Mouse (Mus musculus) limb, embryonic 15.5 days (tissue): ENCODE data around the gene Ctf2. TPM values are rescaled to one million over a fixed set of nuclear protein-coding genes. Genes with fewer than 3 reads are reported as not detected.
"Not testable (repeated sequence)": the region's sequence is repeated elsewhere in the genome, so short reads cannot be mapped to it uniquely, and the experiment has no call there.

Experiments used
- ATAC-seq: fragments of 200-750 bp; cut with Nextera tagmentation; 2 replicates; pipeline ENCODE4 v1.8.0; 2017; ENCODE audit warnings: low read depth, moderate TSS enrichment; ENCODE audit not compliant: insufficient number of reproducible peaks, low FRiP score, low TSS enrichment
- H3K27ac ChIP-seq: fragments of 300-500 bp; sonication (generic); 2 replicates; pipeline ENCODE4 v1.5.1; 2015; ENCODE audit warnings: moderate library complexity, mild to moderate bottlenecking, inconsistent platforms
- H3K27me3 ChIP-seq: fragments of 300-500 bp; sonication (generic); 2 replicates; pipeline ENCODE4 v1.6.1; 2015; ENCODE audit warnings: inconsistent platforms
- H3K36me3 ChIP-seq: fragments of 300-500 bp; sonication (generic); 2 replicates; pipeline ENCODE4 v1.6.1; 2015; ENCODE audit warnings: inconsistent platforms
- H3K4me1 ChIP-seq: fragments of 300-500 bp; sonication (generic); 2 replicates; pipeline ENCODE4 v1.6.1; 2015; ENCODE audit warnings: inconsistent platforms
- H3K4me2 ChIP-seq: fragments of 300-500 bp; sonication (generic); 2 replicates; pipeline ENCODE4 v1.6.1; 2015; ENCODE audit warnings: mild to moderate bottlenecking, inconsistent platforms
- H3K4me3 ChIP-seq: fragments of 300-500 bp; sonication (generic); 2 replicates; pipeline ENCODE4 v1.5.1; 2015; ENCODE audit warnings: mild to moderate bottlenecking, inconsistent platforms
- H3K9ac ChIP-seq: fragments of 300-500 bp; sonication (generic); 2 replicates; pipeline ENCODE4 v1.6.1; 2015; ENCODE audit warnings: inconsistent platforms
- H3K9me3 ChIP-seq: fragments of 300-500 bp; sonication (generic); 2 replicates; pipeline ENCODE4 v1.6.1; 2016; ENCODE audit warnings: inconsistent platforms
- WGBS: fragments of 180-500 bp; shearing (Covaris S2); methylation state at CpG from one replicate; pipeline ENCODE4 v1.1.7; 2015; 5-methylcytosine and 5-hydroxymethylcytosine counted together
- polyA plus RNA-seq: library from polyadenylated mRNA; unstranded; fragments of >200 nt; fragmentation: Nextera tagmentation; extraction: Ambion mirVana; gene quantifications from 2 replicates; pipeline ENCODE4 v1.2.1, GENCODE M21; 2015

Ctf2 gene
- polyA plus RNA-seq, 1 experiment from 2014 or later = 0.44 TPM

GRCm38 (mm10) chr7:127708207-127709078 is 23.5 kb downstream of the Ctf2 start, which contains the start of gene Bcl7c:
Gene Bcl7c, minus strand, starts transcription at chr7:127708933.
- Histone ChIP-seq H3K4me2 (peak within 1 kb of the TSS; percentile 82), H3K36me3 (peaks cover 36% of the 10 kb centered on the region), H3K4me3 (peak within 1 kb of the TSS; percentile 80), H3K9ac (peak within 1 kb of the TSS; percentile 83), H3K4me1 (peaks cover 52% of the 10 kb centered on the region), H3K9me3 (no peaks in the 10 kb centered on the region), H3K27ac (peak within 1 kb of the TSS; percentile 99), H3K27me3 (no peaks in the 10 kb centered on the region)
- under 1% methylated on average over 78 of the region's 90 CpGs for WGBS
- ATAC-seq = peak; percentile 81

GRCm38 (mm10) chr7:127707957-127708206 is 24.1 kb downstream of the Ctf2 start:
- 0% methylated on average over 5 of the region's 5 CpGs for WGBS
- Histone ChIP-seq H3K9me3 (no peaks in the 10 kb centered on the region), H3K27ac (peak overlapping the region; percentile 99), H3K4me1 (peaks cover 49% of the 10 kb centered on the region), H3K4me2 (peak overlapping the region; percentile 82), H3K27me3 (no peaks in the 10 kb centered on the region), H3K9ac (peak overlapping the region; percentile 83), H3K36me3 (peaks cover 41% of the 10 kb centered on the region), H3K4me3 (peak overlapping the region; percentile 80)
- ATAC-seq = no peak

GRCm38 (mm10) chr7:127707045-127707956 is 24.7 kb downstream of the Ctf2 start:
- Histone ChIP-seq H3K4me3 (peak overlapping the region; percentile 80), H3K36me3 (peaks cover 45% of the 10 kb centered on the region), H3K9me3 (no peaks in the 10 kb centered on the region), H3K27me3 (no peaks in the 10 kb centered on the region), H3K4me2 (peak overlapping the region; percentile 82), H3K9ac (peak overlapping the region; percentile 83), H3K4me1 (peaks cover 49% of the 10 kb centered on the region), H3K27ac (peak overlapping the region; percentile 99)
- no peak for ATAC-seq
- 14% methylated on average over 22 of the region's 22 CpGs for WGBS

GRCm38 (mm10) chr7:127705706-127706105 is 26.3 kb downstream of the Ctf2 start:
- WGBS = 69% methylated on average over 4 of the region's 4 CpGs
- Histone ChIP-seq H3K4me3 (no peak overlapping the region), H3K36me3 (peaks cover 56% of the 10 kb centered on the region), H3K9me3 (no peaks in the 10 kb centered on the region), H3K27me3 (no peaks in the 10 kb centered on the region), H3K4me2 (no peak overlapping the region), H3K4me1 (peaks cover 33% of the 10 kb centered on the region), H3K9ac (no peak overlapping the region), H3K27ac (no peak overlapping the region)
- ATAC-seq = no peak

- Histone ChIP-seq H3K9ac (no peak overlapping the region), H3K4me1 (peaks cover 31% of the 10 kb centered on the region), H3K9me3 (no peaks in the 10 kb centered on the region), H3K27ac (no peak overlapping the region), H3K4me2 (no peak overlapping the region), H3K4me3 (no peak overlapping the region), H3K36me3 (peaks cover 67% of the 10 kb centered on the region), H3K27me3 (no peaks in the 10 kb centered on the region)
- ATAC-seq = no peak
- 82% methylated on average over 6 of the region's 6 CpGs for WGBS
Measured at GRCm38 (mm10) chr7:127704598-127704997, 27.4 kb downstream of the Ctf2 start.

GRCm38 (mm10) chr7:127703561-127704178 is 28.3 kb downstream of the Ctf2 start:
- Histone ChIP-seq H3K4me2 (no peak overlapping the region), H3K9me3 (no peaks in the 10 kb centered on the region), H3K36me3 (peaks cover 73% of the 10 kb centered on the region), H3K27ac (no peak overlapping the region), H3K4me1 (peaks cover 23% of the 10 kb centered on the region), H3K27me3 (no peaks in the 10 kb centered on the region), H3K4me3 (no peak overlapping the region), H3K9ac (no peak overlapping the region)
- no peak for ATAC-seq
- WGBS = 93% methylated on average over 8 of the region's 8 CpGs

GRCm38 (mm10) chr7:127700712-127701331 is 31.1 kb downstream of the Ctf2 start:
- H3K4me2 ChIP-seq = no peak overlapping the region

GRCm38 (mm10) chr7:127698986-127699385 is 33.0 kb downstream of the Ctf2 start:
- peak overlapping the region; percentile 22; the same call in 1 of the 2 replicates for H3K27ac ChIP-seq
- H3K4me1 ChIP-seq = no peaks in the 10 kb centered on the region
- no peak for ATAC-seq
- H3K9me3 ChIP-seq = no peaks in the 10 kb centered on the region
- no peaks in the 10 kb centered on the region for H3K27me3 ChIP-seq
- 78% methylated on average over 6 of the region's 6 CpGs for WGBS
- H3K4me2 ChIP-seq = no peak overlapping the region
- H3K36me3 ChIP-seq = peaks cover 49% of the 10 kb centered on the region
- H3K4me3 ChIP-seq = no peak overlapping the region
- no peak overlapping the region for H3K9ac ChIP-seq

More at GRCm38 (mm10) chr7:127700712-127701331, 31.1 kb downstream of the Ctf2 start:
- WGBS = 78% methylated on average over 3 of the region's 3 CpGs
- Histone ChIP-seq H3K27me3 (no peaks in the 10 kb centered on the region), H3K4me3 (no peak overlapping the region), H3K9ac (no peak overlapping the region), H3K4me1 (0 out of 2 replicates have a peak, but pooled peaks cover 4% of the 10 kb centered on the region), H3K9me3 (no peaks in the 10 kb centered on the region), H3K27ac (no peak overlapping the region), H3K36me3 (peaks cover 61% of the 10 kb centered on the region)
- no peak for ATAC-seq

GRCm38 (mm10) chr7:127693730-127694129 is 38.2 kb downstream of the Ctf2 start:
- WGBS = 87% methylated on average over 7 of the region's 7 CpGs
- peaks cover 13% of the 10 kb centered on the region for H3K36me3 ChIP-seq

GRCm38 (mm10) chr7:127693290-127693689 is 38.7 kb downstream of the Ctf2 start:
- peaks cover 15% of the 10 kb centered on the region for H3K4me1 ChIP-seq
- ATAC-seq = no peak
- H3K4me3 ChIP-seq = no peak overlapping the region
- no peak overlapping the region for H3K9ac ChIP-seq
- H3K36me3 ChIP-seq = peaks cover 13% of the 10 kb centered on the region
- WGBS = 90% methylated on average over 8 of the region's 8 CpGs
- no peak overlapping the region for H3K4me2 ChIP-seq
- H3K27ac ChIP-seq = no peak overlapping the region
- no peaks in the 10 kb centered on the region for H3K27me3 ChIP-seq
- no peaks in the 10 kb centered on the region for H3K9me3 ChIP-seq

More at GRCm38 (mm10) chr7:127693730-127694129, 38.2 kb downstream of the Ctf2 start:
- H3K4me3 ChIP-seq, ATAC-seq, H3K4me2 ChIP-seq, H3K9me3 ChIP-seq, H3K9ac ChIP-seq, H3K27me3 ChIP-seq, H3K27ac ChIP-seq: not testable (repeated sequence)
- H3K4me1 ChIP-seq = peaks cover 15% of the 10 kb centered on the region
